Mouse (Mus musculus) midbrain, embryonic 16.5 days (tissue): Measurements from ENCODE around the gene Ddx24. TPM values are rescaled to one million over a fixed set of nuclear protein-coding genes. Genes with fewer than 3 reads are reported as not detected.

Source experiments
- ATAC-seq: fragments of 200-750 bp; cut with Nextera tagmentation; 2 replicates; pipeline ENCODE4 v1.8.0; 2017; ENCODE audit warnings: moderate TSS enrichment
- H3K27ac ChIP-seq: fragments of 300-500 bp; sonication (generic); 2 replicates; pipeline ENCODE4 v1.5.1; 2014; ENCODE audit warnings: mild to moderate bottlenecking, low read length, mixed read lengths
- H3K27me3 ChIP-seq: fragments of 300-500 bp; sonication (generic); 2 replicates; pipeline ENCODE4 v1.6.1; 2014; ENCODE audit warnings: low read depth, low read length, mixed read lengths; ENCODE audit not compliant: control insufficient read depth, insufficient read depth
- H3K36me3 ChIP-seq: fragments of 300-500 bp; sonication (generic); 2 replicates; pipeline ENCODE4 v1.6.1; 2014; ENCODE audit warnings: mild to moderate bottlenecking, low read length, moderate library complexity, mixed read lengths; ENCODE audit not compliant: control insufficient read depth, insufficient read depth
- H3K4me1 ChIP-seq: fragments of 300-500 bp; sonication (generic); 2 replicates; pipeline ENCODE4 v1.6.1; 2014; ENCODE audit warnings: mild to moderate bottlenecking, low read length, mixed read lengths; ENCODE audit not compliant: control insufficient read depth, insufficient read depth
- H3K4me2 ChIP-seq: fragments of 300-500 bp; sonication (generic); 2 replicates; pipeline ENCODE4 v1.6.1; 2014; ENCODE audit warnings: mild to moderate bottlenecking, low read length, mixed read lengths
- H3K4me3 ChIP-seq: fragments of 300-500 bp; sonication (generic); 2 replicates; pipeline ENCODE4 v1.5.1; 2014; ENCODE audit warnings: low read depth, mild to moderate bottlenecking, low read length, moderate library complexity, mixed read lengths
- H3K9ac ChIP-seq: fragments of 300-500 bp; sonication (generic); 2 replicates; pipeline ENCODE4 v1.6.1; 2014; ENCODE audit warnings: low read depth, low read length, mixed read lengths
- H3K9me3 ChIP-seq: fragments of 300-500 bp; sonication (generic); replicated peaks from 2 replicates; pipeline ENCODE4 v1.6.1; 2014; ENCODE audit warnings: mild to moderate bottlenecking, low read length, mixed read lengths; ENCODE audit not compliant: control insufficient read depth, poor library complexity, severe bottlenecking
- WGBS: fragments of 180-500 bp; shearing (Covaris S2); extraction: QIAGEN DNeasy Blood & Tissue Kit; methylation state at CpG from one replicate; pipeline ENCODE4 v1.1.7; 2014; 5-methylcytosine and 5-hydroxymethylcytosine counted together
- polyA plus RNA-seq: library from polyadenylated mRNA; unstranded; fragments of >200 nt; fragmentation: Nextera tagmentation; extraction: Ambion mirVana; gene quantifications from 2 replicates; pipeline ENCODE4 v1.2.1, GENCODE M21; 2015

The Ddx24 gene
- polyA plus RNA-seq, 1 experiment from 2014 or later, result 150 TPM

DNA sequence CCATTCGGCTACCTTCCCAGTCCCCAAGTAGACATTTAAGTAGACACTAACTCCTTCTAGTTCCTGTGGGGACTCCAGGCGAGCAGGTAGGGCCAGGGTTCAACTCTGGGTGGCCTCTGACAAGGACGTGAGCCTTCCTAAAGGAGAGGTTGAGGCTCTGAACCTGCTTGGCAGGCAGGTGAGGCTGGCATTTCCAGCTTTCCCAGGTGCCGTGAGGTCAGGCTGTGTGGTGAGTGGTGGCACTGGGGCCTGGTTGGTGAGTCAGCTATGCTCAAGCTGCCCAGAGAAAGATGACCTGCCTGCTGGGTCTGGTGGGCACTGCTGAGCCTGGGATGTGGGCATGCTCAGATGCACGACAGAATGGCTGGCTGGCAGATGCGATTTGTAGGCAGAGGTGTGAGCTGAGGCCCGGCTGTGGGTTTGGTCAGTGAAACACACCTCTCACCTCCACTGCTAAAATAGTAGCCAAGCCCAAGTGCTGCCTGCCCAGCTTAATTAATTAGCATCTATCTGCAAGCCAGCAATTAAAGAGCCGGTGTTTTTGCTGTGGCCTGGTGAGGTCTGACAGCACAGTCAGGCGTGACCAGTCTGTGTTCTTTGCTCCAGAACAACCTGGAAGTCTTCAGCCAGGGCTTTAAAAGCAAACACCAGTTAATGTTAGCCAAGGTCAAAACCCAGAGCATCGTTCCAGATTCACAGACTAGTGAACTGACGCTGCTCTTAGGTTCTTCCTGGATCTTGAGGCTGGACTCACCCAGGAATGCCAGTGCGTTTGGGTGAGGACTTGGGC is 29.9 kb downstream of the Ddx24 start:
- H3K27ac ChIP-seq, result no peak overlapping the region
- H3K27me3 ChIP-seq, result no peaks in the 10 kb centered on the region
- no peaks in the 10 kb centered on the region for H3K36me3 ChIP-seq
- H3K9me3 ChIP-seq, result no peaks in the 10 kb centered on the region
- WGBS, result 83% methylated on average over 12 of the region's 12 CpGs
- no peak overlapping the region for H3K4me3 ChIP-seq
- no peak overlapping the region for H3K9ac ChIP-seq
- ATAC-seq, result no peak
- H3K4me2 ChIP-seq, result no peak overlapping the region
- no peaks in the 10 kb centered on the region for H3K4me1 ChIP-seq

GRCm38 (mm10) chr12:103393528-103393927 is 32.1 kb downstream of the Ddx24 start:
- WGBS, result 44% methylated on average over 6 of the region's 6 CpGs
- no peak for ATAC-seq
- no peak overlapping the region for H3K9ac ChIP-seq
- no peak overlapping the region for H3K4me2 ChIP-seq
- no peaks in the 10 kb centered on the region for H3K27me3 ChIP-seq
- H3K9me3 ChIP-seq, result no peaks in the 10 kb centered on the region
- peaks cover 11% of the 10 kb centered on the region for H3K4me1 ChIP-seq
- H3K4me3 ChIP-seq, result no peak overlapping the region
- H3K27ac ChIP-seq, result no peak overlapping the region
- H3K36me3 ChIP-seq, result no peaks in the 10 kb centered on the region

GRCm38 (mm10) chr12:103391098-103391497 is 34.5 kb downstream of the Ddx24 start:
- Histone ChIP-seq H3K4me2 (no peak overlapping the region), H3K9ac (0 out of 2 replicates have a peak overlapping the region, but pooled peaks have one; percentile 11), H3K36me3 (no peaks in the 10 kb centered on the region), H3K4me1 (peaks cover 11% of the 10 kb centered on the region), H3K4me3 (no peak overlapping the region), H3K27me3 (no peaks in the 10 kb centered on the region), H3K27ac (no peak overlapping the region), H3K9me3 (no peaks in the 10 kb centered on the region)
- no peak for ATAC-seq
- 89% methylated on average over 7 of the region's 7 CpGs for WGBS

- no peaks in the 10 kb centered on the region for H3K27me3 ChIP-seq
- no peaks in the 10 kb centered on the region for H3K9me3 ChIP-seq
- 82% methylated on average over 4 of the region's 4 CpGs for WGBS
- H3K27ac ChIP-seq, result no peak overlapping the region
- peaks cover 11% of the 10 kb centered on the region for H3K4me1 ChIP-seq
- H3K9ac ChIP-seq, result no peak overlapping the region
- peak overlapping the region; percentile 55 for H3K4me2 ChIP-seq
- no peaks in the 10 kb centered on the region for H3K36me3 ChIP-seq
- ATAC-seq, result no peak
- H3K4me3 ChIP-seq, result no peak overlapping the region
These were observed 35.6 kb downstream of the Ddx24 start for GRCm38 (mm10) chr12:103389982-103390381.

GRCm38 (mm10) chr12:103389348-103389727 is 36.3 kb downstream of the Ddx24 start:
- Histone ChIP-seq H3K27me3 (no peaks in the 10 kb centered on the region), H3K4me2 (peak overlapping the region; percentile 55), H3K9me3 (no peaks in the 10 kb centered on the region), H3K4me1 (peaks cover 11% of the 10 kb centered on the region), H3K36me3 (no peaks in the 10 kb centered on the region), H3K9ac (peak overlapping the region; percentile 94), H3K27ac (no peak overlapping the region), H3K4me3 (peak overlapping the region; percentile 79)
- ATAC-seq, result no peak
- 59% methylated on average over 2 of the region's 2 CpGs for WGBS

- H3K27ac ChIP-seq, result peak within 1 kb of the TSS; percentile 77
- peak; percentile 100 for ATAC-seq
- peak within 1 kb of the TSS; percentile 94 for H3K9ac ChIP-seq
- peak within 1 kb of the TSS; percentile 55 for H3K4me2 ChIP-seq
- no peaks in the 10 kb centered on the region for H3K9me3 ChIP-seq
- H3K4me3 ChIP-seq, result peak within 1 kb of the TSS; percentile 79
- H3K27me3 ChIP-seq, result no peaks in the 10 kb centered on the region
- H3K4me1 ChIP-seq, result peaks cover 11% of the 10 kb centered on the region
- 1% methylated on average over 50 of the region's 58 CpGs for WGBS
- no peaks in the 10 kb centered on the region for H3K36me3 ChIP-seq
These were observed 36.9 kb downstream of the Ddx24 start, which contains the start of gene Otub2 for GRCm38 (mm10) chr12:103388505-103389347. TSS of gene Otub2 (plus strand) at chr12:103388682.

DNA sequence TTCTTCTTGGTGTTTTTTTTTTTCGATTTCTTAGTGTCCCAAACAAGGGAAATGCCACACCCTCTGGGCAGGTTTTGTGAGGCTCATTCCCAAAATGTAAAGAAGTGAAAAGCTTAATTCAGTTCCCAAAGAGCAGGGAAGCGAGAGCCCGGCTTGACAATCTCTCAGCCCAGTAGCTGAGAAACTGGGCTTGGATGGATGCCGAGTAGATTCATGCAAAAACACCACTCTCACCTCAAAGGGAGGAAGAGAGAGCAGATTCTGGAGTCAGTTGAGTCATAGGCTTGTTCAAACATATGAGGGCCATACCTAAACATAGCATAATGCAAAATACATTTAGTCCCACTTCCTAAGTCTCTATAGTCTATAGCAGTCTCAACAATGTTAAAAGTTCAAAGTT is 45.4 kb downstream of the Ddx24 start:
- H3K4me1 ChIP-seq, result no peaks in the 10 kb centered on the region
- H3K9me3 ChIP-seq, result no peaks in the 10 kb centered on the region
- ATAC-seq, result no peak
- no peaks in the 10 kb centered on the region for H3K36me3 ChIP-seq
- no peak overlapping the region for H3K4me2 ChIP-seq
- no peak overlapping the region for H3K27ac ChIP-seq
- H3K27me3 ChIP-seq, result no peaks in the 10 kb centered on the region
- WGBS, result 76% methylated on average over 4 of the region's 4 CpGs
- H3K4me3 ChIP-seq, result no peak overlapping the region
- no peak overlapping the region for H3K9ac ChIP-seq

- Histone ChIP-seq H3K9ac (no peak overlapping the region), H3K4me3 (no peak overlapping the region), H3K27ac (no peak overlapping the region), H3K27me3 (no peaks in the 10 kb centered on the region), H3K36me3 (no peaks in the 10 kb centered on the region), H3K4me2 (no peak overlapping the region), H3K9me3 (no peaks in the 10 kb centered on the region; the same call in 1 of the 2 replicates), H3K4me1 (no peaks in the 10 kb centered on the region)
- 66% methylated on average over 4 of the region's 4 CpGs for WGBS
- ATAC-seq, result 0 out of 2 replicates have a peak, but pooled peaks have one; percentile 36
These were observed 48.9 kb downstream of the Ddx24 start for GRCm38 (mm10) chr12:103376774-103377173.

GRCm38 (mm10) chr12:103376124-103376523 is 49.5 kb downstream of the Ddx24 start:
- WGBS, result 66% methylated on average over 5 of the region's 5 CpGs
- no peak overlapping the region for H3K4me2 ChIP-seq
- H3K9me3 ChIP-seq, result no peaks in the 10 kb centered on the region; the same call in 1 of the 2 replicates
- no peaks in the 10 kb centered on the region for H3K4me1 ChIP-seq
- no peaks in the 10 kb centered on the region for H3K36me3 ChIP-seq
- H3K27ac ChIP-seq, result no peak overlapping the region
- H3K9ac ChIP-seq, result no peak overlapping the region
- no peaks in the 10 kb centered on the region for H3K27me3 ChIP-seq
- peak; percentile 25; the same call in 1 of the 2 replicates for ATAC-seq
- H3K4me3 ChIP-seq, result no peak overlapping the region
